25 mouse cellular contexts compared by ENCODE assay signal in genomic region chr15:96467844-96468243, GRCm38 (mm10).
"Had no signal": no experiment of that assay in that cellular context is flagged by ENCODE, and none has a peak within 500 bp of the region (broad histone marks: within the 10 kb centered on the region; RNA-seq: fewer than 3 reads in every experiment).

No protein-coding gene starts in this region.

- H3K36me3 ChIP-seq: limb, embryonic 12.5 days; limb, embryonic 15.5 days; liver, embryonic 15.5 days; midbrain, embryonic 13.5 days; neural tube, embryonic 13.5 days had no signal

- H3K27me3 ChIP-seq: limb, embryonic 12.5 days; limb, embryonic 15.5 days; liver, embryonic 15.5 days; midbrain, embryonic 13.5 days; neural tube, embryonic 13.5 days had no signal

- H3K27ac ChIP-seq: kidney, postnatal 0 days; layer of hippocampus, adult 2 months; left cerebral cortex, adult 2 months; limb, embryonic 12.5 days; limb, embryonic 15.5 days; liver, embryonic 15.5 days; midbrain, embryonic 13.5 days; neural tube, embryonic 13.5 days; stomach, postnatal 0 days had no signal

- DNase-seq: kidney, adult 2 months; kidney, postnatal 25 days; layer of hippocampus, adult 9-11 months; layer of hippocampus, postnatal 36 days; lung, adult 2 months; lung, postnatal 14 days; lung, postnatal 4 days; retina, postnatal 1 day; right cerebral cortex, postnatal 25 days; spleen, adult 18-20 months; thymus, adult 18-20 months; thymus, postnatal 4 days had no signal

- H3K4me2 ChIP-seq: limb, embryonic 12.5 days; limb, embryonic 15.5 days; liver, embryonic 11.5 days; liver, embryonic 15.5 days; midbrain, embryonic 13.5 days; neural tube, embryonic 13.5 days had no signal

- H3K9me3 ChIP-seq: limb, embryonic 12.5 days; limb, embryonic 15.5 days; liver, embryonic 15.5 days; midbrain, embryonic 13.5 days; neural tube, embryonic 13.5 days had no signal

- H3K4me3 ChIP-seq: layer of hippocampus, adult 2 months; left cerebral cortex, adult 2 months; limb, embryonic 12.5 days; limb, embryonic 15.5 days; liver, embryonic 15.5 days; midbrain, embryonic 13.5 days; myocyte; neural tube, embryonic 13.5 days had no signal

- H3K9ac ChIP-seq: limb, embryonic 12.5 days; limb, embryonic 15.5 days; liver, embryonic 15.5 days; midbrain, embryonic 13.5 days; neural tube, embryonic 13.5 days had no signal

- H3K4me1 ChIP-seq: limb, embryonic 12.5 days; limb, embryonic 15.5 days; midbrain, embryonic 13.5 days; neural tube, embryonic 13.5 days had no signal

- ATAC-seq: intestine, embryonic 16.5 days; midbrain, embryonic 13.5 days; midbrain, embryonic 16.5 days had no signal
